Mouse (Mus musculus) hindbrain, embryonic 13.5 days (tissue): ENCODE measurements around the gene Kcnh4. TPM values are rescaled to one million over a fixed set of nuclear protein-coding genes. Genes with fewer than 3 reads are reported as not detected.

Experiments used
- ATAC-seq: fragments of 200-750 bp; cut with Nextera tagmentation; 2 replicates; pipeline ENCODE4 v1.8.0; 2017; ENCODE audit warnings: moderate TSS enrichment; ENCODE audit not compliant: low FRiP score
- H3K27ac ChIP-seq: fragments of 300-500 bp; sonication (generic); 2 replicates; pipeline ENCODE4 v1.5.1; 2015; ENCODE audit warnings: inconsistent platforms, mild to moderate bottlenecking, moderate library complexity
- H3K27me3 ChIP-seq: fragments of 300-500 bp; sonication (generic); 2 replicates; pipeline ENCODE4 v1.6.1; 2015; ENCODE audit warnings: mild to moderate bottlenecking, inconsistent platforms
- H3K36me3 ChIP-seq: fragments of 300-500 bp; sonication (generic); 2 replicates; pipeline ENCODE4 v1.6.1; 2015; ENCODE audit warnings: mild to moderate bottlenecking, inconsistent platforms
- H3K4me1 ChIP-seq: fragments of 300-500 bp; sonication (generic); replicated peaks from 2 replicates; pipeline ENCODE4 v1.6.1; 2015; ENCODE audit warnings: inconsistent platforms
- H3K4me2 ChIP-seq: fragments of 300-500 bp; sonication (generic); 2 replicates; pipeline ENCODE4 v1.6.1; 2015; ENCODE audit warnings: inconsistent platforms, mild to moderate bottlenecking, moderate library complexity
- H3K4me3 ChIP-seq: fragments of 300-500 bp; sonication (generic); 2 replicates; pipeline ENCODE4 v1.5.1; 2015; ENCODE audit warnings: mild to moderate bottlenecking, inconsistent platforms
- H3K9ac ChIP-seq: fragments of 300-500 bp; sonication (generic); 2 replicates; pipeline ENCODE4 v1.6.1; 2015; ENCODE audit warnings: mild to moderate bottlenecking, inconsistent platforms
- H3K9me3 ChIP-seq: fragments of 300-500 bp; sonication (generic); 2 replicates; pipeline ENCODE4 v1.6.1; 2016; ENCODE audit warnings: inconsistent platforms
- WGBS: fragments of 180-500 bp; shearing (Covaris S2); methylation state at CpG from one replicate; pipeline ENCODE4 v1.1.7; 2015; 5-methylcytosine and 5-hydroxymethylcytosine counted together
- polyA plus RNA-seq: library from polyadenylated mRNA; unstranded; fragments of >200 nt; fragmentation: Nextera tagmentation; extraction: Ambion mirVana; gene quantifications from 2 replicates; pipeline ENCODE4 v1.2.1, GENCODE M21; 2015

The Kcnh4 gene
- polyA plus RNA-seq, 1 experiment from 2014 or later, result 7.5 TPM

- Histone ChIP-seq H3K9ac (peak overlapping the region; percentile 76), H3K36me3 (peaks cover 25% of the 10 kb centered on the region), H3K4me2 (peak overlapping the region; percentile 66), H3K27ac (peak overlapping the region; percentile 71), H3K4me1 (peaks cover 32% of the 10 kb centered on the region), H3K9me3 (no peaks in the 10 kb centered on the region), H3K27me3 (0 out of 2 replicates have a peak, but pooled peaks cover 15% of the 10 kb centered on the region), H3K4me3 (peak overlapping the region; percentile 62)
- ATAC-seq, result peak; percentile 62
- 2% methylated on average over 35 of the region's 35 CpGs for WGBS
Observed at GRCm38 (mm10) chr11:100758707-100759610, 783 bp downstream of the Kcnh4 start.

DNA sequence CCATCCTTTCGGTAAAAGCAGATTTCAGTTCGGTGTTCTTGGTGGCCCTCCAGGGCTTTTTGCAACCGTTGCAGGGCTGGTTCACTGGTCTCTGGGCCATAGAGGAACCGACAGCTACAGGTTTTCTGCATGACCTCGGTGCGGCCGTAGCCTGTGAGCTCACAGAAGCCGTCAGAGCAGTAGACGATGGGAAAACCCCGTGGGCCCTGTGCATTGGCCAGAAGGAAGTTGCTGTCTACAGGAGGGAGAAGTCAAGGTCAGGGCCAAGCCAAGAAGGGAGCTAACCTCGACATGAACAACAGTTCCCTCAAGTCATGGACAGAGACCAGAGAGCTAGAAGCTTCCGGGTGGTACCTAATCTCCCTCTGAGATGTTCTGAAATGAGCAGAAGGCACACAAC is 2.2 kb downstream of the Kcnh4 start:
- WGBS, result 92% methylated on average over 12 of the region's 12 CpGs
- H3K36me3 ChIP-seq, result peaks cover 34% of the 10 kb centered on the region
- no peak overlapping the region for H3K9ac ChIP-seq
- H3K4me3 ChIP-seq, result no peak overlapping the region
- H3K9me3 ChIP-seq, result no peaks in the 10 kb centered on the region
- peaks cover 32% of the 10 kb centered on the region for H3K4me1 ChIP-seq
- ATAC-seq, result no peak
- peak overlapping the region; percentile 66; the same call in 1 of the 2 replicates for H3K4me2 ChIP-seq
- no peak overlapping the region for H3K27ac ChIP-seq
- H3K27me3 ChIP-seq, result 0 out of 2 replicates have a peak, but pooled peaks cover 10% of the 10 kb centered on the region

GRCm38 (mm10) chr11:100756476-100756875 is 3.3 kb downstream of the Kcnh4 start:
- Histone ChIP-seq H3K27ac (no peak overlapping the region), H3K27me3 (0 out of 2 replicates have a peak, but pooled peaks cover 9% of the 10 kb centered on the region), H3K4me1 (peaks cover 30% of the 10 kb centered on the region), H3K4me2 (no peak overlapping the region), H3K9me3 (no peaks in the 10 kb centered on the region), H3K36me3 (peaks cover 44% of the 10 kb centered on the region), H3K9ac (no peak overlapping the region), H3K4me3 (no peak overlapping the region)
- ATAC-seq, result no peak
- 73% methylated on average over 6 of the region's 6 CpGs for WGBS

GRCm38 (mm10) chr11:100754693-100755057 is 5.1 kb downstream of the Kcnh4 start:
- no peak overlapping the region for H3K4me2 ChIP-seq
- ATAC-seq, result no peak
- H3K4me3 ChIP-seq, result no peak overlapping the region
- H3K4me1 ChIP-seq, result peaks cover 20% of the 10 kb centered on the region
- no peak overlapping the region for H3K27ac ChIP-seq
- peaks cover 13% of the 10 kb centered on the region; the same call in 1 of the 2 replicates for H3K27me3 ChIP-seq
- H3K9me3 ChIP-seq, result no peaks in the 10 kb centered on the region
- no peak overlapping the region for H3K9ac ChIP-seq
- peaks cover 62% of the 10 kb centered on the region for H3K36me3 ChIP-seq
- WGBS, result 90% methylated on average over 3 of the region's 3 CpGs

- H3K4me2 ChIP-seq, result no peak overlapping the region
- no peak for ATAC-seq
- H3K9ac ChIP-seq, result no peak overlapping the region
- no peak overlapping the region for H3K27ac ChIP-seq
- no peak overlapping the region for H3K4me3 ChIP-seq
- 90% methylated on average over 12 of the region's 12 CpGs for WGBS
- no peaks in the 10 kb centered on the region for H3K9me3 ChIP-seq
- peaks cover 15% of the 10 kb centered on the region for H3K4me1 ChIP-seq
- H3K36me3 ChIP-seq, result peaks cover 67% of the 10 kb centered on the region
- H3K27me3 ChIP-seq, result peaks cover 14% of the 10 kb centered on the region; the same call in 1 of the 2 replicates
Observed at GRCm38 (mm10) chr11:100754021-100754692, 5.6 kb downstream of the Kcnh4 start.

DNA sequence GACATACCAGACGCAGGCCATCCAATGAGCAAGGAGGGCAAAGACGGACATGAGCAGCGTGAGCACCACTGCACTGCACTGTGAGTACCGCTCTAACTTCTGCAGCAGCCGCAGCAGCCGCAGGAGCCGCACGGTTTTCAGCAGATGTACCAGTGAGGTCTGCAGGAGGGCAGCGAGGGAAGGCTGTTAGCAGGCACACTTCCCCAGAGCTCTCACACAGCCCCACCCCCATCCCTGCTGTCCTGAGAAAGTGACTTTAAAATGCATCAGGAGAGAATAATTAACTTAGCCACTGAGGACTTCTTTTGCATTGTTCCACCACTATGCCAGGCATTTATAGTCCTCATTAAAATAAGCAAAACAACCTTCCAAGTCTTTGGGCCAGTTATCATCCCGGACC is 7.4 kb downstream of the Kcnh4 start:
- 38% methylated on average over 10 of the region's 10 CpGs for WGBS

DNA sequence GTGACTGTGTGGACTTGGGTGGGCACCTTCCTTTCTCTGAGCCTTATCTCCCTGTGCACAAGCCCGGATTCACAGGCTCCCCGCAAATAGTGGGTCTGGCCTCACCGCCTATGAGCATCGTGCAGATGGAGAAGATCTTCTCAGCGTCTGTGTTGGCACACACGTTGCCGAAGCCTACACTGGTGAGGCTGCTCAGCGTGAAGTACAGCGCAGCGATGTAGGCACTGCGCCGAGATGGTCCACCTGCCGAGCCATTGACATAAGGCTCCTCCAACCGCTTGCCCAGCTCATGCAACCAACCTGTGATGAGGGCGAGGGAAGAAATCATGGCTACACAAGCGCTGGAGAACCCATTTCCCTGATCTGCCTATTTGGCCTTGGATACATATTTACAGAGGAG is 9.6 kb downstream of the Kcnh4 start:
- no peak for ATAC-seq
- Histone ChIP-seq H3K27ac (no peak overlapping the region), H3K9ac (no peak overlapping the region), H3K4me2 (no peak overlapping the region), H3K9me3 (no peaks in the 10 kb centered on the region), H3K27me3 (peaks cover 16% of the 10 kb centered on the region), H3K4me3 (no peak overlapping the region), H3K36me3 (peaks cover 77% of the 10 kb centered on the region), H3K4me1 (peaks cover 4% of the 10 kb centered on the region; the same call in 1 of the 2 replicates)
- 91% methylated on average over 16 of the region's 16 CpGs for WGBS

More for the DNA sequence above, 7.4 kb downstream of the Kcnh4 start:
- Histone ChIP-seq H3K4me1 (0 out of 2 replicates have a peak, but pooled peaks cover 4% of the 10 kb centered on the region), H3K4me2 (no peak overlapping the region), H3K27ac (no peak overlapping the region), H3K36me3 (peaks cover 75% of the 10 kb centered on the region), H3K27me3 (peaks cover 16% of the 10 kb centered on the region), H3K9ac (peak overlapping the region; percentile 51; the same call in 1 of the 2 replicates), H3K9me3 (no peaks in the 10 kb centered on the region), H3K4me3 (no peak overlapping the region)
- ATAC-seq, result no peak

DNA sequence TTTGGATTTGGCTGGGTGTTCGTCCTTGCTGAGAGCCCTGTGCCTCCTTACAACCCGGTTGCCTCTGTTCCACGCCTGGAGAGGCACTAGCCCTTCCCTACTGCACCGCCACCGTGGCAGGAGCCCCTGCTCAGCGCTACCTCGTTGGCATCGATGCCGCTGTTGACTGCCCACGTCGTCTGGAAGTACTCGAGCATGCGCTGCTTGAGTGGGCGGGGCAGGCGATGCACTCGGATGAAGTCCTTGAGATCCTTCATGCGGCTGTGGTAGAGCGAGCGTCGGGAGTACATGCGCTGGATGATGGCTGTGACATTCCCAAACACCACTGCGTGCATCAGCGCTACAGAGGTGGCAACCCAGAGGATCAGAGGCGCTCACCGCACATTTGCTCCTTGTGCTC is 10.3 kb downstream of the Kcnh4 start:
- Histone ChIP-seq H3K4me2 (no peak overlapping the region), H3K27ac (no peak overlapping the region), H3K27me3 (peaks cover 16% of the 10 kb centered on the region), H3K36me3 (peaks cover 76% of the 10 kb centered on the region), H3K9ac (no peak overlapping the region), H3K9me3 (no peaks in the 10 kb centered on the region), H3K4me1 (peaks cover 4% of the 10 kb centered on the region; the same call in 1 of the 2 replicates), H3K4me3 (no peak overlapping the region)
- no peak for ATAC-seq
- WGBS, result 56% methylated on average over 25 of the region's 25 CpGs

GRCm38 (mm10) chr11:100748620-100749019 is 11.1 kb downstream of the Kcnh4 start:
- WGBS, result 82% methylated on average over 4 of the region's 4 CpGs
- no peaks in the 10 kb centered on the region for H3K9me3 ChIP-seq
- ATAC-seq, result no peak
- peaks cover 16% of the 10 kb centered on the region for H3K27me3 ChIP-seq
- no peak overlapping the region for H3K9ac ChIP-seq
- no peak overlapping the region for H3K4me2 ChIP-seq
- no peak overlapping the region for H3K4me3 ChIP-seq
- peaks cover 4% of the 10 kb centered on the region; the same call in 1 of the 2 replicates for H3K4me1 ChIP-seq
- H3K36me3 ChIP-seq, result peaks cover 74% of the 10 kb centered on the region
- no peak overlapping the region for H3K27ac ChIP-seq

- Histone ChIP-seq H3K9ac (no peak overlapping the region), H3K9me3 (no peaks in the 10 kb centered on the region), H3K27me3 (peaks cover 16% of the 10 kb centered on the region), H3K36me3 (peaks cover 75% of the 10 kb centered on the region), H3K4me2 (no peak overlapping the region), H3K4me3 (no peak overlapping the region), H3K27ac (no peak overlapping the region), H3K4me1 (peaks cover under 1% of the 10 kb centered on the region; the same call in 1 of the 2 replicates)
- 73% methylated on average over 5 of the region's 5 CpGs for WGBS
- ATAC-seq, result no peak
Observed at GRCm38 (mm10) chr11:100747114-100747513, 12.6 kb downstream of the Kcnh4 start.

GRCm38 (mm10) chr11:100746546-100746945 is 13.2 kb downstream of the Kcnh4 start:
- WGBS, result 73% methylated on average over 10 of the region's 10 CpGs
- H3K9ac ChIP-seq, result no peak overlapping the region
- H3K36me3 ChIP-seq, result peaks cover 75% of the 10 kb centered on the region
- no peak overlapping the region for H3K4me3 ChIP-seq
- H3K9me3 ChIP-seq, result no peaks in the 10 kb centered on the region
- H3K27ac ChIP-seq, result no peak overlapping the region
- no peak overlapping the region for H3K4me2 ChIP-seq
- H3K27me3 ChIP-seq, result peaks cover 16% of the 10 kb centered on the region
- no peaks in the 10 kb centered on the region; the same call in 1 of the 2 replicates for H3K4me1 ChIP-seq
- no peak for ATAC-seq

GRCm38 (mm10) chr11:100745085-100745484 is 14.7 kb downstream of the Kcnh4 start:
- no peak overlapping the region for H3K27ac ChIP-seq
- peaks cover 65% of the 10 kb centered on the region for H3K36me3 ChIP-seq

More at GRCm38 (mm10) chr11:100745085-100745484, 14.7 kb downstream of the Kcnh4 start:
- Histone ChIP-seq H3K4me2 (no peak overlapping the region), H3K9ac (no peak overlapping the region), H3K9me3 (no peaks in the 10 kb centered on the region), H3K4me3 (no peak overlapping the region), H3K27me3 (peaks cover 17% of the 10 kb centered on the region), H3K4me1 (no peaks in the 10 kb centered on the region; the same call in 1 of the 2 replicates)
- 0 out of 2 replicates have a peak, but pooled peaks have one; percentile 55 for ATAC-seq
- 12% methylated on average over 6 of the region's 6 CpGs for WGBS
